Mouse (Mus musculus): Measurements from ENCODE around the gene Cab39.

The Cab39 gene

GRCm38 (mm10) chr1:85793208-85794105, at the start of gene Cab39:
Gene Cab39, plus strand, starts transcription at chr1:85793441.
- peak; percentile 89 to 96 for DNase-seq (ENCODE audit: low spot score in 2 of 2)

GRCm38 (mm10) chr1:85744539-85744938, 48.7 kb upstream of the Cab39 start:
- DNase-seq (ENCODE audit: low spot score in 2 of 2), result no peak

DNA sequence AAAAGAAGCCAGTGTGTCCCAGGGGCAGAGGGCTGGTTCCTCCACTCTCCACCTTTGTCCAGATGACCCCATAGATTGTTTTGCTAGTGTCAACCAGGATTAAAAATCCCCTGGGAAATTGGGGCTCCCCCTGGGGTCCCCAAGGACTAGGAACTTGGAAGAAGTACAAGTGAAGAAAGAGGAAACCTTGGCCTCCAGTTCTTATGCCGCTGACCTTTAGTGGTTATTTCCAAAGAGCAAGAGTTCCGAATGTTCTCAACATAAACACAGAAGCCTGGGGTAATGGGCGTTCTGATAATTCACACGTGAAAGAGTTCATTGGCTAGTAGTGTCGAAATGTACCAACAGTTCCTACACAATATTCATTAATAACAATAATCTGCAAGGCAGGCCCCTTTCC, 46.7 kb upstream of the Cab39 start:
- no peak for DNase-seq (ENCODE audit: low spot score in 2 of 2)

DNA sequence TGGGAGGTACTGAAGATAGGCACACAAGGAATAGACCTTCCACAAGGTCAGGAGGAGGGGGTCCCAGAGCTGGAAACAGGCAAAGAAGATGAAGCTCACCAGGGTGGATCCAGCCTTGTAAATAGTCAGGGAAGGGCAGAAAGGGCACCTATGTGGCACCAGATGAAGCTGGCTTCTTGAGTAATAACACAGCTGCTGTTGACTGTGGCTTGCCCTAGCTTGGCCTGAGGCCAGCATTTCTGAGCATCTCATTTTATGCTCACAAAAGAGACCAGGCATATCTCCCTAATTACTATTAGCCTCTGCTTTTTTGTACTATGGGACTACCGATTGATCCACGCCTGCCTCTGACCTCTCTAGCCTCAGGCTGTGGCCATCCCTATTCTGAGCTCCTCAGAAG, 43.4 kb upstream of the Cab39 start:
- DNase-seq (ENCODE audit: low spot score in 2 of 2), result no peak

GRCm38 (mm10) chr1:85750650-85751049, 42.6 kb upstream of the Cab39 start:
- DNase-seq (ENCODE audit: low spot score in 2 of 2), result no peak

DNA sequence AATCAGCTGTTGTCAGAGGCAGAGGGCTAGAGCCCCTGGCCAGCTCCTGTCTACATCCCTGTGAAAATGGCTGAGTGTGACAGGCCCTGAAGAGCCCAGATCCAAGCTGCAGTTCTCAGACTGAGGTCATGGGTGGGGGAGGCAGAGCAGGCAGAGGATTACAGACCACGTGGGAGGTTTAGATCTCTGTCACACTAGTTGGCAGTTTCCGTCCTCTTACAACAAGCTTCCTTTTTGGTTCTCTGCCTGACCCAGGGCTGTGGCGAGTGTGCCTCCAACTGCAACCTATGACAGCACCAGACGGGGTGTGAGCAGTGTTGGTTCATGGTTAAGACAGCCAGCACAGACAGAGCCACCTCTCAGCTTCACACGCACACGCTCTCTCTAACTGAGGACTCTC, 41.7 kb upstream of the Cab39 start:
- DNase-seq (ENCODE audit: low spot score in 2 of 2), result peak; percentile 35 to 70

DNA sequence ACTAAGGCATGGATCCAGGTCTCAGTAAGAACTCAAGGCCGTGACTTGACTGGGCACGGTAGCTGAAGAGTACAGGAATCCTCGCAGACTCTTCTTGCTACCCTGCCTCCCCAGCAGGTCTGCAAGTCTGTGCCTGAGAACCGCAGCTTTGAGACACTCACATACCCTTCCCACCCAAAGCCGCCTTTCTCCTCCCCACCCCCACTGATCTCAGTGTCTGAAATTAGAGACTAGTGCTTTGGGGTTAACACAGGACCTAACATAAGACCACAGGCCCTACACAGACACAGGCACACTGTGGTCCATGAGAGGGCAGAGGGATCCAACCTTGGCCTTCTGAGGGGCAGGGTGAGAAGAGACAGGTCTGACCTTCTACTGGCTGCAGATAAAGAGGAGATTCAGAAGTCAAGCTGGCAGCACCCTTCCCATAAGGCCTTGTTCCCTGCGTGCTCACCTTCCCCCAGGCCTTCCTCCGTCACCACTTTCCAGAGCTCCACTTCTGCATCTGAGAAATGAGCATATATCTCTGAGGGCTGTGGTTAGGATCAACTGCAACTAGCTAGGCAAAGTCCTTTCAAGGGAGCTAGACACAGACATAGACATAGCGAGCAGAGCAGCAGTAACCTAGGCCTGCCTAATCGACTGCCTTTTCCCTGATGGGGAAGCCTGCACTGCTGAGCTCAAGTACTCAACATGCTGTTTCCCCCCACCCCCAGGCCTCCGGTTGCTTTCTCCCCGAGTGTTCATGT, 41.1 kb upstream of the Cab39 start:
- DNase-seq (ENCODE audit: low spot score in 2 of 2), result no peak

GRCm38 (mm10) chr1:85757531-85758230, 35.6 kb upstream of the Cab39 start:
- no peak for DNase-seq (ENCODE audit: low spot score in 2 of 2)

DNA sequence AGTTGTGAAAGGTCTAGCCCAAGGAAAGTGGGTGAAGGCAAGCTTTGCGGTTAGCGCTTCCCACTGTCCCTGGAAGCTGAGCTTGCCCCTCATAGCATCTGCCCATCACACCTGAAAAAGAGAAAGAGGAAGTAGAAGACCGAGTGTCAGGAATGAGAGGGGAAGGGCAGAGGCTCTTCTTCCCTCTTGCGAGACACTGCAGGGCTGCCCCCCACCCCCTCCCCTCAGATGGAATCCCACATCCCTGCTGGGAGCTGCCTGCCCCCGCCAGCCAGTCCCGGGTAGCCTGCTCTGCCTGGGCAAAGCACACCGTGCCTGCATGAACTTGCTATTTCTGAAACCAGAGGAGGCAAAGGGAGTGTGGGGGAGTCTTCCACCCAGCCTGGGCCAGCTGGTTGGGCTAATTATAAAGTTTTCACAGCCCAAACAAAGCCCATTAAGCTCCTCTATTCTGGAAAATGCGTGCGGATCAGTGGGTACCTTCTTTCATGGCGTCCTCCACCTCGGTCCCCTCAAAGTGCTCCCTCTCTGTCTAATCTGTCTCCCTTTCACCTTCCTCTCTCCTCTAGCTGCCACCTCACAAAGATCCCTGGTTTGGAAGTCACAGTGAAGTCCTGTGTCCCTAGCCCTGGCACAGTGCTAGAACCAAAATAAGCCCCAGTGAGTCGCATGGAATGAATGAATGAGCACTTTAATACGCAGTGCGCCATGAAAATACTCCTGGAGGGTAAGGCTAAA, 34.8 kb upstream of the Cab39 start:
- DNase-seq (ENCODE audit: low spot score in 2 of 2), result no peak

DNA sequence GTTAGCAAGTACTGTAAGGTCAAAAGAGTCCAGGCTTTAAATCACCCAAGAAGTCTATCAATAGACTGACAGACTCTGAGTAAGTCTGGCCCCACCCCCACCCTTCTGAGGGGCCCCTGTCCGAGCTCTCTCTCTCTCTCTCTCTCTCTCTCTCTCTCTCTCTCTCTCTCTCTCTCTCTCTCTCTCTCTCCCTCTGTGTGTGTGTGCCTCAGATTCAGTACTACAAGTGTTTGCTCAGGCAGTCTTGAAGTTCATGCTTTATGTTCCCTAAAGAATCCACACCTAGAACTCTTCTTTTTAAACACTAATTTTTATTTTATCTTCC, 34.3 kb upstream of the Cab39 start:
- DNase-seq (ENCODE audit: low spot score in 2 of 2), result no peak

DNA sequence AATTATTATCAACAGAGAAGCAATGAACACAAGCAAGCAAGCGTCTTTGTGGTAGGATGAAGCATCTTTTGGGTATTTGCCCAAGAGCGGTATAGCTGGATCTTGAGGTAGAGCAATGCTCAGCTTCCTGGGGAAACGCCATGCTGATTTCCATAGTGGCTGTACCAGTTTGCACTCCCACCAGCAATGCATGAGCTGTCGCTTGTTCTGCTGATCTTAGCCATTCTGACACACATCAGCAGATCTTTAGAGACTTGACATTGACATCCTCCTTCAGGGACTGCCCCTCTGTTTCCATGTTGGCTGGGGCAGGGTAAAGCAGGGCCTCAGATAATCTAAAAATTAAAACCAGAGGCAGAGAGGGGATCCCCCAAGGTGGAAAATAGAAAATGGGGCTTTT, 31.6 kb upstream of the Cab39 start:
- DNase-seq (ENCODE audit: low spot score in 2 of 2), result no peak

DNA sequence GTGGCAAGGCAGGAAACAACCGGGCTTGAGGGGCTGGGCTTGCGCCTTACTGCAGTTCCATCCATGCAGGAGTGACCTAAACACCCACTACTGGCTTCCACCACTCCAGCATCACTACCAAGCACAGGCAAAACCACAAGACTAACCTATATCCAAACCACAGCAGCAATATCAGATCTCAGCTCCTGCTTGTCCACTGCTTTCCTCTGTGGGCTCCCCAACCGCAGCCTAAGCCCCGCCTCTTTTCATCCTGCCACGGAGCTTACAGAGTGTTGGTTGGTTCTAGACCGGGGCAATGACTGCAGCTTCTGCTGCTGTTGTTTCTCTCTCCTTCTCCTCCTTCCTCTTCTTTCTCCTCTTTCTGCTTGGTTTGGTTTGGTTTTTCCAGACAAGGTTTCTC, 29.9 kb upstream of the Cab39 start:
- DNase-seq (ENCODE audit: low spot score in 2 of 2), result no peak

DNA sequence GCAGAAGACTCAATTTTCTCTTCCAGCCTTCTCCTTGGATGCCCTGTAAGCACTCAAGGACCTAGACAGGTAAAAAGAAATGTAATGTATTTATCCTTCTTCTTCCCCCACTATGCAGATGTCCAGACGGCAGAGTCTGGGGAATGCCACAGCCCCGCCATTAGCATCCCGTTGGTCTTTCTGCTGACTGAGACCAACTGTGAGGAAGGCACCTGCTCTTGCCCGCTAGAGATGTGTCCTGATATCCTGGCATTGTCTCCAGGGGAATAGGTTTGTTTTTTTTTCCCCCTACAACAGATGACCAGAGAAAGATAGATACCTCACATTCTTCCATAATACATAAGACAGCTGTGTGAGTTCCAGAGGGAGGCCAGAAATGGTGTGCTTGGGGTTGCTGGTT, 28.9 kb upstream of the Cab39 start:
- DNase-seq (ENCODE audit: low spot score in 2 of 2), result no peak

DNA sequence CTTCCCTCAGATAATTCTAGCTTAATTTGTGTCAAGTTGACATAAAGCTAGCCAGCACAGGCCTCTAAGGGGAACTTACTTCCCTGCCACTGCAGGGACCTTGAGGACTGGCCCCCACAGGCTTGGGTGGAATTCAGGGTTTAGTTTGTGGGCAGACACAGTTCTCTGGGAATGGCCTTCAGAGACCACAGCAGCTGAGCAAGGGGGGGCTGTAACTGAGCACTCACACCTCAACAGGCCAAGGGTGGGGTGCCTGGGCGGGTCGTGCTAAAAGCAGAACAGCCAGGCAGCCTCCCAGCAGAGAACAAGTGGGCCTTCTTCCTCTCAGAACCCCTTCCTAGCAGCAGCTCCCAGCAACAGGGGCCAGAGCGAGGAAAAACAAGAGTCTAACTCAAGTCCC, 27.1 kb upstream of the Cab39 start:
- no peak for DNase-seq (ENCODE audit: low spot score in 2 of 2)

DNA sequence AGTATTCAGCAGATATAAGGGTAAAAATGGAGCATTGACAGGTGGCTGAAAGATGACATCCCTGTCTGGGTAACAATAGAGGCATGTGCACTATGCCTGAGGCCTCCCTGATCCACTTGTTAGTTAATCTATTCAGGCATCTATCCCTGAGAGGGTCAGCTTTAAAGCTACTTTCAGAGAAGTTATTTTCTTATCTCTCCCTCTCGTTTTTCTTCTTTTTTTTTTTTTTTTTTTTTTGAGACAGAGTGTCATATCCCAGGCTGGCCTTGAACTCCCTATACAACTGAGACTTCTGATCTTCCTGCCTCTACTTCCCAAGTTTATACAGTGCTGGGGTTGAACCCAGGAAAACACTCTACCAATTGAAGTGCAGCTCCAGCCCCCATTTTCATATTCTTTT, 25.5 kb upstream of the Cab39 start:
- DNase-seq (ENCODE audit: low spot score in 2 of 2), result no peak

DNA sequence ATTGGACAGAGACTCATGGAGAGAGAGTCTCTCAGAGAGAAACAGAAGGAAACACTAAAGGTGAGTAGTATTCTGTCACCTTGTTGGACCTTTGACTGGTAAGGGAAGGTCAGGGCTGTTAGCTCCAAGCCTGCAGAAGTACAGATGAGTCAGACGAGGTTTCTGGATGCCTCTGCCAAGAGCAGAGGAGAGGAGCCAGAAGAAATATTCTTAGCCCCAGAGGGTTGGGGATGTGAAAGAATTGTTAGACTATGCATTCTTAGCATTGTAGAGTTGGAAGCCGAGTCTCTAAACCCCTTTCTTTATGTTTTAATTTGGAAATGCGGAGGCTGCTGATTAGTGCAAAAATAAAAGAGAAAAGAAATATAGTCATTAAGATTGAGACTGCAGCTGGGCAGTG, 21.3 kb upstream of the Cab39 start:
- DNase-seq (ENCODE audit: low spot score in 2 of 2), result no peak

GRCm38 (mm10) chr1:85775136-85775535, 18.1 kb upstream of the Cab39 start:
- DNase-seq (ENCODE audit: low spot score in 2 of 2), result no peak

DNA sequence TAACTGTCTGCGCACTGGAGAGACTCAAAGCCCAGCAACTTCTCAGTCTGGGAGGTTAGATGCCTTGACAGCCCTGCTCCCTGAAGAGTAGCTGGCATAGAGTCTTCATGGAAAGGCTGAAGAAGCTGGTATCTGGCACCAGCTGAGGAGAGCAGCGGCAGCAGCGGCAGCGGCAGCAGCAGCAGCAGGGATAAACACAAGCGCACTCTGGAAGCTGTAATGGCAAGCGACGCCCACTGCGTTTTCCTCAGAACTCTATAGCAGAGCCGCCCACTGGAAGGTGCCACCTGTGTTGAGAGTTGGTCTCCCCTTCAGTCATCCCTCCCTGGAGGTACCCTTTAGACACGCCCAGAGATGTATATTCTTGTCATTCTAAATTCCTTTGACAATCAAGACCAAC, 17.1 kb upstream of the Cab39 start:
- DNase-seq (ENCODE audit: low spot score in 2 of 2), result no peak

DNA sequence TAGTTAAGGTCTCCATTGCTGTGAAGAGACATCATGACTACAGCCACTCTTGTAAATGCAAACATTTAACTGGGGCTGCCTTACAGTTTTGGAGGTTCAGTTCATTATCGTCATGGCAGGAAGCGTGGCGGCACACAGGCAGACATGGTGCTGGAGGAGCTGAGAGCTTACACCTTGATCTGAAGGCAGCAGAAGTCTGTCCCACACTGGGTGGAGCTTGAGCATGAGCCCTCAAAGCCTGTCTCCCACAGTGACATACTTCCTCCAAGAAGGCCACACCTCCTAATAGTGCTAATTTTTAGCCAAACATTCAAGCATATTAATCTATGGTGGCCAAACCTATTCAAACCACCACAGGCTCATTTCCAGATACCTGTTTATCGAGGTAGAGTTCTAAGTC, 14.8 kb upstream of the Cab39 start, which contains the start of gene A630001G21Rik:
Gene A630001G21Rik (minus strand): TSS at position 208 of the 400 bp plus-strand sequence.
- DNase-seq (ENCODE audit: low spot score in 2 of 2), result no peak

DNA sequence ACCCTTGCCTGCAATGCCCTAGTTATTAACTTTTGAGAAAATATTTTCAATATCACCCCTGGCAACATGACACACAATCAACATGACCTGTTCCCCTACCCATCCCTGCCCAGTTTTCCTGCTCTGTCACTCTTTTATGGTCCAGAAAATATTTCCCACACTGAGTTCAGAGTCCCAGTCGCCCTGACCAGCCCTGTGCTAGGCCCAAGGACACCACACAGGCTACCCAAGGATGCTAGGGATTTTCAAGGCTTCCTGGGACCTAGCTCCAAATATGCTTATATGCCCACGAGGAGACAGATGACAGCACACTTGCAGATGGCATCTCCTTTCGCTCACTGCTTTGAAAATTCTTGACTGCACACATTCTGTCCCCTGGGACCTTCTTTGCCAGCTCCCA, 14.2 kb upstream of the Cab39 start:
- no peak for DNase-seq (ENCODE audit: low spot score in 2 of 2)

- DNase-seq (ENCODE audit: low spot score in 2 of 2), result no peak
Measured at GRCm38 (mm10) chr1:85779428-85780180, 13.6 kb upstream of the Cab39 start.
